Mouse (Mus musculus) thymus, adult 2 months (tissue): ENCODE results near the gene Gga2. TPM values are rescaled to one million over a fixed set of nuclear protein-coding genes. Genes with fewer than 3 reads are reported as not detected.

ENCODE experiments used
- DNase-seq: peaks from one replicate; pipeline ENCODE4 v3.0.0; 2021
- H3K27ac ChIP-seq: fragments of 200-500 bp; 2 replicates; pipeline ENCODE4 v1.5.1; 2012; ENCODE audit warnings: low read length, control low read depth; ENCODE audit not compliant: control insufficient read depth, insufficient read depth
- H3K27me3 ChIP-seq: fragments of 200-500 bp; 2 replicates; pipeline ENCODE4 v1.6.1; 2012; ENCODE audit warnings: mild to moderate bottlenecking, low read length, moderate library complexity, mixed read lengths; ENCODE audit not compliant: control insufficient read depth, insufficient read depth
- H3K36me3 ChIP-seq: fragments of 200-500 bp; 2 replicates; pipeline ENCODE4 v1.6.1; 2012; ENCODE audit warnings: mild to moderate bottlenecking, low read length, moderate library complexity; ENCODE audit not compliant: control insufficient read depth, insufficient read depth
- H3K4me1 ChIP-seq: fragments of 200-500 bp; replicated peaks from 2 replicates; pipeline ENCODE4 v1.6.1; 2012; ENCODE audit warnings: low read length; ENCODE audit not compliant: control insufficient read depth, insufficient read depth
- H3K4me3 ChIP-seq: fragments of 200-500 bp; 2 replicates; pipeline ENCODE4 v1.5.1; 2012; ENCODE audit warnings: mild to moderate bottlenecking, low read length, control low read depth, moderate library complexity; ENCODE audit not compliant: control insufficient read depth, insufficient read depth
- CTCF ChIP-seq: fragments of 200-500 bp; IDR thresholded peaks from 2 replicates; pipeline ENCODE4 v1.5.1; 2012; ENCODE audit warnings: mild to moderate bottlenecking, control low read depth, low read length, moderate library complexity, borderline replicate concordance; ENCODE audit not compliant: control insufficient read depth, poor library complexity, insufficient read depth; ENCODE audit errors: extremely low read depth
- POLR2A ChIP-seq: fragments of 200-500 bp; IDR thresholded peaks from 2 replicates; pipeline ENCODE4 v1.6.1; 2012; ENCODE audit warnings: mild to moderate bottlenecking, low read length, control low read depth, moderate library complexity; ENCODE audit not compliant: control insufficient read depth, poor library complexity, insufficient read depth; ENCODE audit errors: extremely low read depth
- WGBS: fragments of 180-500 bp; shearing (Covaris S2); methylation state at CpG from one replicate; pipeline ENCODE4 v1.1.7; 2018; 5-methylcytosine and 5-hydroxymethylcytosine counted together
- polyA plus RNA-seq: library from polyadenylated mRNA; depleted of rRNA; stranded (reverse); fragments of >200 nt; gene quantifications from 2 replicates; pipeline ENCODE4 v1.2.3, GENCODE M21; 2012

Gga2 gene
- polyA plus RNA-seq, 1 experiment, result 35.4 TPM

DNA sequence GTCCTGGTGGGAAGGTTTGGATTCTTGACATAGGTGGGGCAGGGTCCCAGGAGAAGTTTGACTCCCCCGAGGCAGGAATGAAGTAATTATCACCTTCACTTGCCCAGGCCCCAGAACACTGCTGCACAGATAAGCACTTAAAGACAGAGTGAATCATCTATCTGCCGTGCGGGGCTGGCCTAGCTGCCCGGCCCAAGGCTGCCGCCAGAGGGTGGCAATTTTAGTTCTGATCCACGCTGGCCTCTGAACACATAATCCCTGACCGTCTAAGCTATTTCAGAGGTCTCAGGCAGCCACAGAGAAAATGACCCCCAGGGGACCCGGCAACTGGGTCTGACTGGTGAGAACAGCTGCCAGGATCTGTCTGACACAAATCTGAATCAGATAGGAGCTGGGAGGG is 5.9 kb downstream of the Gga2 start:
- Histone ChIP-seq H3K27me3 (no peaks in the 10 kb centered on the region), H3K4me3 (no peak overlapping the region), H3K27ac (no peak overlapping the region), H3K36me3 (no peaks in the 10 kb centered on the region), H3K4me1 (peaks cover 7% of the 10 kb centered on the region)
- WGBS, result 95% methylated on average over 8 of the region's 8 CpGs
- DNase-seq, result no peak
- no peak for TF ChIP-seq POLR2A
- TF ChIP-seq CTCF, result no peak

DNA sequence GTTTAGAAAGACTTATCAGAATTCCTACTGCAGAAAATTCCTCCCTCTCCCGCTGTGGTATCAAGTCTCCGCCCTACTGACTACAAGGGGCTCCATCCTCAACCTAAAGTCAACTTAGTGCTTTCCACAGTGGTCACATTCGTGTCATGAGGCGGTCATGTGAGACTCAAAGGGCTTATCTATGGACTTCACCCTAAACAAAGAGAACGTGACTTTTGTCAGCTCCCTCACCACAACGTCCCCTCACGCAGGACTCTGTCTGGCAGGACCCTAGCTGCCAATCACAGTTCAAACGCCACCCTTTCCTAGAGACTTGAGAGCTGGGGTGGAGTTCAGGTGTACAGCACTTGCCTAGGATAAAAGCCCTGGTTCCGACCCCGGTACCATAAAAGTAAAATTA is 8.1 kb downstream of the Gga2 start:
- WGBS, result 96% methylated on average over 10 of the region's 10 CpGs
- Histone ChIP-seq H3K27ac (no peak overlapping the region), H3K4me3 (no peak overlapping the region), H3K4me1 (peaks cover 5% of the 10 kb centered on the region), H3K27me3 (no peaks in the 10 kb centered on the region), H3K36me3 (no peaks in the 10 kb centered on the region)
- DNase-seq, result no peak
- TF ChIP-seq POLR2A (no peak), CTCF (no peak)

DNA sequence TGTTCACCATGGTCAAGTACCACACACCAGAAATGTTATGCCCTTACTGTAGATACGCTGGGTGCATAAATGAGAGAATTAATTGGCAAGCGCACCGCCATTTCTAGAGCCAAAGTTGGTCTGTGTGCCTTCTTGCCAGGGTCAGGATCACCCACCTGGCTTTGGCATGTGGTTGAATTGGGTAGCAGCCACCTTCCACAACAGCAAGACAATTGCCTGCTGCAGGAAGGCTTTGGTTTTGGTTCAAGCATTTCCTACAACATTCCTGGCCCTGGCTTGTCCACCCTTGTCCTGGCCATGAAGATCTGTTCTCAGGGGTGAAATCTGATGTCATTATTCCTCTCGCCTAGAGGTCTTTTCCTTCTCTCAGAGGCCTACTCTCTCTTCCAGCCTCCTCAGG is 8.7 kb downstream of the Gga2 start:
- DNase-seq, result no peak
- no peak overlapping the region for H3K4me3 ChIP-seq
- no peaks in the 10 kb centered on the region for H3K27me3 ChIP-seq
- H3K36me3 ChIP-seq, result no peaks in the 10 kb centered on the region
- WGBS, result 96% methylated on average over 4 of the region's 4 CpGs
- TF ChIP-seq CTCF (no peak), POLR2A (no peak)
- peaks cover 3% of the 10 kb centered on the region for H3K4me1 ChIP-seq
- no peak overlapping the region for H3K27ac ChIP-seq

DNA sequence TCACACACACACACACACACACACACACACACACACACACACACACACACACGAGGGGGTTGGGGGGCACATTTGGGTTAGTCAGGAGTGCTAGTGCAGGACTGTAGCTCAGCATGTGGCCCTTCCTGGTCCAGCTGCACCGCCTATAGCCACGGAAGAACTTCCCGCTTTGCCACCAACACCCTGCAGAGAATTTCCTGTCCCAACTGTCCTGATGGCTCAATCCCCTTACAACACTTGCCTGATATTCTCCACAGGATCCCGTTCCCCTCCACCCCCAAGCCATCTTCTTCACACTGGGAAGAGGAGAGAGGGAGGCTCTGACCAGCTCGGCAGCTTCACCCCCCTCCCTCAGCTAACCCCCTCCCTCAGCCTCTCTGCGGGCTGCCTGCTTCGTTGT is 20.6 kb downstream of the Gga2 start:
- Histone ChIP-seq H3K27ac (no peak overlapping the region), H3K27me3 (no peaks in the 10 kb centered on the region), H3K36me3 (no peaks in the 10 kb centered on the region), H3K4me3 (no peak overlapping the region), H3K4me1 (no peaks in the 10 kb centered on the region)
- WGBS, result 90% methylated on average over 8 of the region's 8 CpGs
- DNase-seq, result no peak
- TF ChIP-seq POLR2A (no peak), CTCF (no peak)

DNA sequence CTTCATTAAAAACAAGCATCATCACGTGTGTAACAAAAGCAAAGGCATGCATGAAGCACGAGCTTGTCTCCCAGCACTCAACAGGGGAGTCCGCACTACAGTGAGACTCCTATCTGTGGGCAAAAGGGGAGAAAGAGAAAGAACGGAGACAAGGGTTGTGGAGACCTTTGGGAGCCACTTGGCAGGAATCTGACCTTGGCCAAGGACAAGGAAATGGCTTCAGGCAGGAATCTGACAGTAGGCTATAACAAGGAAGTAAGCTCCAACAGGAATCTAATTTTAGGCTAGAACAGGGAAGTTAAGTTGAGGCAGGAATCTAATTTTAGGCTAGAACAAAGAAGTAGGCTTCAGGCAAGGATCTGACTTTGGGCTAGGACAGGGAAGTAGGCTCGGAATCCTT is 25.1 kb downstream of the Gga2 start:
- H3K27me3 ChIP-seq, result no peaks in the 10 kb centered on the region
- TF ChIP-seq CTCF, result no peak
- TF ChIP-seq POLR2A, result no peak
- H3K4me3 ChIP-seq, result no peak overlapping the region
- DNase-seq, result no peak
- H3K27ac ChIP-seq, result no peak overlapping the region
- no peaks in the 10 kb centered on the region for H3K36me3 ChIP-seq
- 97% methylated on average over 5 of the region's 5 CpGs for WGBS
- no peaks in the 10 kb centered on the region for H3K4me1 ChIP-seq

DNA sequence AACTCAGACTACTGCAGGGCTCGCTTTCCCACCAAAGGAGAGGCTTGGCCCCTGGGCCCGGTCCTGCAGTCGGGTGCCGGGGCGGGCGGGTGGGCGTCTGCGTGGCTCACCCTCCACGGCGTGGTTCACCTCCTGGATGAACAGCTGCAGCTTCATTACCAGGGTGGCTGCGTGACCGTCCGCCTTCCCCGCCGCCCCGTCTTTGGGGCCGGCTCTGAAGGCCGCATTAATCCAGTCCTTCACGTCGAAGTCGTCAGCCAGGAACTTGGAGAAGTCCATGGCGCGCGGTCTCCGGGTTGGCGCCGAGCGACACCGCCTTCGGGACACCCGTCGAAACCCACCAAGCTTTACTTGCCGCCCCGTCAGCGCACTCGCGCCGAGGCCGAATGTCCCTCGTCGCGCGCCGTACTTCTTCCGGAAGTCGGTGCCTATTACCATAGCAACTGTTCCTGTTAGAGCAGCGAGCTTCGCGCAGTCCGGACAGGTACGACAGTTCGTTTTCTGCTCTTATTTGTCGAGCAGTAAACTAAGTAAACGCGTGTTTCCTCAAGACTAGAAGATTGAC is 39.6 kb downstream of the Gga2 start, which contains the start of gene Cog7:
TSS of gene Cog7 (minus strand) at position 405 of the 565 bp plus-strand sequence.
- DNase-seq, result peak; percentile 93
- TF ChIP-seq POLR2A (0 out of 2 replicates have a peak, but pooled peaks have one; percentile 28), CTCF (no peak)
- WGBS, result 2% methylated on average over 55 of the region's 55 CpGs
- no peak within 1 kb of the TSS for H3K27ac ChIP-seq
- peaks cover 3% of the 10 kb centered on the region; the same call in 1 of the 2 replicates for H3K4me1 ChIP-seq
- peak within 1 kb of the TSS; percentile 59 for H3K4me3 ChIP-seq
- no peaks in the 10 kb centered on the region for H3K27me3 ChIP-seq
- H3K36me3 ChIP-seq, result no peaks in the 10 kb centered on the region

DNA sequence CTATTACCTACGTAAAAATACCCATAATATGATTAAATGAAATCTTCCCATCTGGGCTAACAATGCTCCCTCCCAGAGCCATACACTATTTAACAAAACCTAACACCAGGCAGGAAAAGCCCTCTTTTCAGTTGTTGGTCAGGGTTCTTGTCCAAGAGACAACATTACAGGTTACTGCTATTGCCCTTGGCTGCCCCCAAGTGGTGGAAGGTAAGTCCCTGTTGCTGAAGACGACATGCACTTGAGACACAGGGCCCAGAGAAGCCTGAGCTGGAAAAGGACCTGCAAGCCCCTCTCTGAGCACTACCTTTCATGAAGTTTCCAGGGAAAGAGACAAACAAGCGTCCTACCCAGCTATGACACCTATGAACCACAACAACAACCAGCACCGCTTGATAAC is 46.0 kb downstream of the Gga2 start:
- no peak for TF ChIP-seq POLR2A
- TF ChIP-seq CTCF, result no peak
- no peak overlapping the region for H3K4me3 ChIP-seq
- H3K27me3 ChIP-seq, result no peaks in the 10 kb centered on the region
- H3K27ac ChIP-seq, result no peak overlapping the region
- DNase-seq, result peak; percentile 66
- no peaks in the 10 kb centered on the region for H3K36me3 ChIP-seq
- 76% methylated on average over 4 of the region's 4 CpGs for WGBS
- H3K4me1 ChIP-seq, result no peaks in the 10 kb centered on the region
